Mouse (Mus musculus) stomach, embryonic 15.5 days (tissue): ENCODE data around the gene Pde3b. TPM values are rescaled to one million over a fixed set of nuclear protein-coding genes. Genes with fewer than 3 reads are reported as not detected.
A peak's percentile ranks its signal among the peaks of the same experiment; 100 is the strongest.
"Not testable (repeated sequence)": the region's sequence is repeated elsewhere in the genome, so short reads cannot be mapped to it uniquely, and the experiment has no call there.

ENCODE experiments used
- ATAC-seq: fragments of 200-750 bp; cut with Nextera tagmentation; 2 replicates; pipeline ENCODE4 v1.8.0; 2017; ENCODE audit warnings: low read depth, moderate number of reproducible peaks, moderate TSS enrichment; ENCODE audit not compliant: insufficient read depth, low FRiP score
- H3K27ac ChIP-seq: fragments of 300-500 bp; sonication (generic); 2 replicates; pipeline ENCODE4 v1.5.1; 2015; ENCODE audit warnings: mild to moderate bottlenecking, inconsistent platforms
- H3K27me3 ChIP-seq: fragments of 300-500 bp; sonication (generic); replicated peaks from 2 replicates; pipeline ENCODE4 v1.6.1; 2015; ENCODE audit warnings: inconsistent platforms
- H3K36me3 ChIP-seq: fragments of 300-500 bp; sonication (generic); 2 replicates; pipeline ENCODE4 v1.6.1; 2015; ENCODE audit warnings: inconsistent platforms
- H3K4me1 ChIP-seq: fragments of 300-500 bp; sonication (generic); 2 replicates; pipeline ENCODE4 v1.6.1; 2015; ENCODE audit warnings: inconsistent platforms
- H3K4me2 ChIP-seq: fragments of 300-500 bp; sonication (generic); 2 replicates; pipeline ENCODE4 v1.6.1; 2015; ENCODE audit warnings: mild to moderate bottlenecking, inconsistent platforms
- H3K4me3 ChIP-seq: fragments of 300-500 bp; sonication (generic); replicated peaks from 2 replicates; pipeline ENCODE4 v1.5.1; 2015; ENCODE audit warnings: inconsistent platforms
- H3K9ac ChIP-seq: fragments of 300-500 bp; sonication (generic); 2 replicates; pipeline ENCODE4 v1.6.1; 2015; ENCODE audit warnings: inconsistent platforms
- H3K9me3 ChIP-seq: fragments of 300-500 bp; sonication (generic); 2 replicates; pipeline ENCODE4 v1.6.1; 2016; ENCODE audit warnings: inconsistent platforms
- WGBS: fragments of 180-500 bp; shearing (Covaris S2); methylation state at CpG from one replicate; pipeline ENCODE4 v1.1.7; 2015; 5-methylcytosine and 5-hydroxymethylcytosine counted together
- polyA plus RNA-seq: library from polyadenylated mRNA; unstranded; fragments of >200 nt; fragmentation: Nextera tagmentation; extraction: Ambion mirVana; gene quantifications from 2 replicates; pipeline ENCODE4 v1.2.1, GENCODE M21; 2015

Gene Pde3b
- polyA plus RNA-seq, 1 experiment from 2014 or later = 4.2 TPM

DNA sequence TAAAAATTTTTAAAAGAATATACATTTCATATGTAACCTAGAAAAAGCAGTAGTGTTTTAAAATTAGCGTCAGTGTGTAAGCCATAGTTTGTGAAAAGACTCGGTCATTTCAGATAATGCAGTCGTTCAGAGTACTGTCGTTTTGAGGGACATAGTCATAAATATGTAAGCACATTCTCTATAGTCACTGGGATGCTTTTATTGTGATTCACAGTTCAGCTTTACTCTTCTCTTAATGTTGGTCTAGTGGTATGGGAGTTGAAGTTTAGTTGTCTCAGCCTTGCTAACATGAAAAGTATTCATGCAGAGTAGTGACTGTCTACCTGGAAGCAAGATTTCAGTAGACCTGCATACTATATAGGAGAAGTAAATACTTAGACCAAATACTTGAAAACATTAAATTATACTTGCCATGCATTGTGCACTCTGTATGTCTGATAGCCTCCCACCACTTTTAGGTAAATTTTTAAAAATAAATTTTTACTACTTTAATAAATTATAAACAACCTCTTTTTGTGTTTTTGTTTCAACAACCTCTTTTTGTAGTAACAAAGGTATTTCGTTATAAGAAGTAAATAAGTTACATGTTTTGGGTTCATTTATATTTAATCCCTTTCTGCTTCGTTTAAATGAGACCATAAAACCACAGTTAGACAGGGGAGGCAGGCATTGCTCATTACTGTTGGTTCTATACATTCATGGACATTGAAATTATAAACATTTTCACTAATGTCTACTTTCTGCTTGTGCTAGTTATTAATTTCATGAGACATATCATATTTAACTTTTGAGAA is 65.3 kb downstream of the Pde3b start:
- WGBS = 75% methylated on average over 6 of the region's 6 CpGs

GRCm38 (mm10) chr7:114481008-114481407 is 65.9 kb downstream of the Pde3b start:
- Histone ChIP-seq H3K27ac (no peak overlapping the region), H3K36me3 (no peaks in the 10 kb centered on the region), H3K27me3 (no peaks in the 10 kb centered on the region), H3K9me3 (no peaks in the 10 kb centered on the region), H3K4me1 (no peaks in the 10 kb centered on the region), H3K9ac (no peak overlapping the region), H3K4me3 (no peak overlapping the region), H3K4me2 (no peak overlapping the region)
- WGBS = 44% methylated on average over 1 of the region's 1 CpGs
- no peak for ATAC-seq

More for the DNA sequence above, 65.3 kb downstream of the Pde3b start:
- H3K27ac ChIP-seq = no peak overlapping the region
- no peak overlapping the region for H3K4me3 ChIP-seq
- no peaks in the 10 kb centered on the region for H3K9me3 ChIP-seq
- no peaks in the 10 kb centered on the region for H3K27me3 ChIP-seq
- no peak overlapping the region for H3K4me2 ChIP-seq
- no peak for ATAC-seq
- no peaks in the 10 kb centered on the region for H3K36me3 ChIP-seq
- H3K4me1 ChIP-seq = no peaks in the 10 kb centered on the region
- no peak overlapping the region for H3K9ac ChIP-seq

DNA sequence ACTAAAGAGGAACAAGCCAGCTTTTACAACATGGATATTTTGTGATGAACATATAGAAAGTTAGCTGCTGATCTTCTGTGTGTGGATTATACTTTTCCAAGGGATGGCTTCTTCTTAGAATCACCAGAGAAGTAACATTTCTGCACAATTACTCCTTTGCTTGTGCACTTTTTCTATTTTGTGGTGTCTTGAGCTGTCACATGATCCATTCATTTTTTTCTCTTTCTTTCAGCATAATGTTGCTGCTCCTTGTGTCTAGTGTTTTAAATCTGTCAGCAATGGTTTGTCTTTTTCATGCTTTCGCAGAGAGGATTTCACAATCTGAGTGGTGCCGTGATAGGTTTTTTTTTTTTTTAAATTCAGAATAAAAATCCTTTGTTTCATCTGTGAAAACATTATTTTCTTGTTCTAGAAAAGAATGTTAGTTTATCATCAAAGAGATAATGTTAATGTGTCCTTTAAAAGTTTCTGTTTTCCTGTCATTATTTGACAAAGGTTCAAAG is 66.4 kb downstream of the Pde3b start:
- H3K27me3 ChIP-seq = no peaks in the 10 kb centered on the region
- no peak overlapping the region for H3K4me2 ChIP-seq
- no peak for ATAC-seq
- no peak overlapping the region for H3K4me3 ChIP-seq
- 81% methylated on average over 2 of the region's 2 CpGs for WGBS
- no peak overlapping the region for H3K9ac ChIP-seq
- H3K27ac ChIP-seq = no peak overlapping the region
- no peaks in the 10 kb centered on the region for H3K36me3 ChIP-seq
- H3K4me1 ChIP-seq = no peaks in the 10 kb centered on the region
- H3K9me3 ChIP-seq = no peaks in the 10 kb centered on the region

DNA sequence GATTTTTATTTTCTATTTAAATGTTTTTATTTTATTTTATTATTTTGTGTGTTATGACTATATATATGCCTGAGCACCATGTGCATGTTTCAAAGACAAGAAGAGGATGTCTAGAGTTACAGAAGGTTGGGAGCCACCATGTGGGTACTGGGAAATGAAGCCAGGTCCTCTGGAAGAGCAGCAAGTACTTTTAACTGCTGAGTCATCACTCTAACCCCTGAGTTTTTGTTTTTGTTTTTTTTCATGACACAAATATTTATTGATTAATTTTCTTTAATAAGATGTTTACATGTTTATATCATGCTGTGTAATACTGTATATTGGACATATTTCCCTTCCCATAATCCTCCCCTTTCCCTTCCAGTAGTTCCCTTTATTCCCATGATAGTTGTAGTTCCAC is 77.5 kb downstream of the Pde3b start:
- Histone ChIP-seq H3K4me2 (no peak overlapping the region), H3K27ac (no peak overlapping the region)
- ATAC-seq = no peak

GRCm38 (mm10) chr7:114494033-114494432 is 79.0 kb downstream of the Pde3b start:
- Histone ChIP-seq H3K36me3 (no peaks in the 10 kb centered on the region), H3K4me1 (no peaks in the 10 kb centered on the region), H3K27ac (no peak overlapping the region), H3K9me3 (no peaks in the 10 kb centered on the region), H3K27me3 (no peaks in the 10 kb centered on the region), H3K4me3 (no peak overlapping the region), H3K9ac (no peak overlapping the region), H3K4me2 (no peak overlapping the region)
- WGBS = 91% methylated on average over 5 of the region's 5 CpGs
- no peak for ATAC-seq

More for the DNA sequence above, 77.5 kb downstream of the Pde3b start:
- H3K4me1 ChIP-seq = no peaks in the 10 kb centered on the region
- H3K9ac ChIP-seq = no peak overlapping the region
- no peak overlapping the region for H3K4me3 ChIP-seq
- no peaks in the 10 kb centered on the region for H3K36me3 ChIP-seq
- H3K9me3 ChIP-seq = no peaks in the 10 kb centered on the region
- H3K27me3 ChIP-seq = no peaks in the 10 kb centered on the region

- Histone ChIP-seq H3K4me1 (no peaks in the 10 kb centered on the region), H3K27ac (no peak overlapping the region), H3K27me3 (no peaks in the 10 kb centered on the region), H3K9me3 (no peaks in the 10 kb centered on the region), H3K4me3 (no peak overlapping the region), H3K36me3 (no peaks in the 10 kb centered on the region), H3K4me2 (no peak overlapping the region), H3K9ac (no peak overlapping the region)
- ATAC-seq = no peak
- whole genome bisulfite sequencing = 78% methylated on average over 1 of the region's 1 CpGs
Observed at GRCm38 (mm10) chr7:114499293-114499692, 84.2 kb downstream of the Pde3b start.

DNA sequence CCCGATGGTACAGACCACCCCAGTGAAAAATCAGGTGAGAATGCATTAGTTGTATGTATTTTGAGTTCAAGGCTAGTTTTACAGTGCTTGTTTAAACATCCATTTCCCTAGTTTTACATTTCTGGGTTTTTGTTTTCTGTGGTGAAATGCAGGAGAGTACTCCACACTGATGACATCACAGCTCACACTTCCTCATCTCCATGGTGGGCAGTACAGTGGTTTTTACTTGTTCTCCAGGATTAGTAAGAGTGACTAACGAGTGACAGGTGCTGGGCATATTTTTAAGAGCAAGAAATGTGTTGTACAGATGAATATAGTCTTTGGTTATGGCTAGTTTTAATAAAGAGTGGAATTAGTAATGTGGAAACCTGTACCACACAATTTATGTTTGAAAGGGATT is 93.8 kb downstream of the Pde3b start:
- H3K36me3 ChIP-seq = no peaks in the 10 kb centered on the region
- WGBS = 83% methylated on average over 2 of the region's 2 CpGs
- no peak for ATAC-seq
- H3K4me3 ChIP-seq = no peak overlapping the region
- no peaks in the 10 kb centered on the region for H3K4me1 ChIP-seq
- no peaks in the 10 kb centered on the region for H3K27me3 ChIP-seq
- no peak overlapping the region for H3K9ac ChIP-seq
- H3K27ac ChIP-seq = no peak overlapping the region
- no peak overlapping the region for H3K4me2 ChIP-seq
- H3K9me3 ChIP-seq = no peaks in the 10 kb centered on the region

DNA sequence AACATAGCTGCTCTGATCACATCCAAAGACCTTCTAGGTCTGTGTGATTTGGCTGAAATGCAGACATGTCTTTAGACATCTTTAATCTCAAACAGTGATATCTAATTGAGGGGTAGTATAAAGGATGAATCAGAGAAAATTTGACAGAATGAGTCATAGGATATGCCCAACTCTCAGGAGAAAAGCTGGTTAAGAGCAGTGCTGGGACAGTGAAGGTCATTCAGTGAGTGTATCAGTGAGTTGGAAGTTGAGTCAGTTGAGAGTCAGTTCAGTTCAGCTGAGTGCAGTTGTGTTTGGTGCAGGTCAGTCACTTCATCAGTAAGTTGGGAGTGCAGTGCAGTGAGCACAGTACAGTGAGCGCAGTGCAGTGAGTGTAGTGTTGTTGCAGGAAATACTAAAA is 105.0 kb downstream of the Pde3b start:
- no peaks in the 10 kb centered on the region for H3K9me3 ChIP-seq
- 96% methylated on average over 1 of the region's 1 CpGs for WGBS
- H3K9ac ChIP-seq = no peak overlapping the region
- H3K4me2 ChIP-seq = no peak overlapping the region
- H3K27me3 ChIP-seq = no peaks in the 10 kb centered on the region
- no peaks in the 10 kb centered on the region for H3K4me1 ChIP-seq
- no peak overlapping the region for H3K27ac ChIP-seq
- no peak overlapping the region for H3K4me3 ChIP-seq
- ATAC-seq = no peak
- no peaks in the 10 kb centered on the region for H3K36me3 ChIP-seq

DNA sequence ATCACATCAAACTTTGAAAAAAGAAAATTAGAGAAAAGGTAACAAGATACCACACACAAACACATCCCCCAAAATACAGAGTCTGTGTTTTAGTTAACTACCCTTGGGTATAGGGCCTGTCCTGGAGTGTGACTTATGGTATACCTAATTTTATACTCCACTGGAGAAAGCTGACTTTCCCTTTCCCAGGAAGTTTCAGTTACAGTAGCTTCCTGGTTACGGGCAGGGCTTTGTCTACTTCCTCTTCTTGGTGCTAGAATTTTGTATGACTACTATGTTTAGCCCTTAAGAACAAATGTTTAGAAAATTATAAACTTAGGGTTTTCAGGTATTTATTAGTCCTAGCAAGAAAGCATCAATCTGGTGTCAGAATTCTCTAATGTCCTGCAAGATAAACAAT is 111.2 kb downstream of the Pde3b start:
- Histone ChIP-seq H3K9me3 (no peaks in the 10 kb centered on the region), H3K4me1 (no peaks in the 10 kb centered on the region), H3K36me3 (no peaks in the 10 kb centered on the region), H3K4me2 (no peak overlapping the region), H3K9ac (no peak overlapping the region), H3K27me3 (no peaks in the 10 kb centered on the region), H3K4me3 (no peak overlapping the region), H3K27ac (no peak overlapping the region)
- 63% methylated on average over 1 of the region's 1 CpGs for WGBS
- ATAC-seq = no peak

GRCm38 (mm10) chr7:114536179-114536578 is 121.1 kb downstream of the Pde3b start:
- Histone ChIP-seq H3K36me3 (no peaks in the 10 kb centered on the region; the same call in 1 of the 2 replicates), H3K4me1 (no peaks in the 10 kb centered on the region), H3K4me3 (no peak overlapping the region), H3K4me2 (no peak overlapping the region), H3K9ac (no peak overlapping the region), H3K27ac (no peak overlapping the region), H3K27me3 (no peaks in the 10 kb centered on the region), H3K9me3 (no peaks in the 10 kb centered on the region)
- no peak for ATAC-seq
- 87% methylated on average over 1 of the region's 1 CpGs for WGBS

GRCm38 (mm10) chr7:114562531-114563241 is 147.6 kb downstream of the Pde3b start, which contains the start of gene Cyp2r1:
TSS of gene Cyp2r1 (minus strand) at chr7:114562972.
- peak within 1 kb of the TSS; percentile 59 for H3K4me3 ChIP-seq
- peak within 1 kb of the TSS; percentile 34; the same call in 1 of the 2 replicates for H3K9ac ChIP-seq
- H3K27me3 ChIP-seq = no peaks in the 10 kb centered on the region
- peak; percentile 100 for ATAC-seq
- WGBS = 3% methylated on average over 56 of the region's 56 CpGs
- no peaks in the 10 kb centered on the region for H3K9me3 ChIP-seq
- peak within 1 kb of the TSS; percentile 88 for H3K4me2 ChIP-seq
- no peaks in the 10 kb centered on the region for H3K36me3 ChIP-seq
- H3K4me1 ChIP-seq = no peaks in the 10 kb centered on the region
- peak within 1 kb of the TSS; percentile 91 for H3K27ac ChIP-seq

DNA sequence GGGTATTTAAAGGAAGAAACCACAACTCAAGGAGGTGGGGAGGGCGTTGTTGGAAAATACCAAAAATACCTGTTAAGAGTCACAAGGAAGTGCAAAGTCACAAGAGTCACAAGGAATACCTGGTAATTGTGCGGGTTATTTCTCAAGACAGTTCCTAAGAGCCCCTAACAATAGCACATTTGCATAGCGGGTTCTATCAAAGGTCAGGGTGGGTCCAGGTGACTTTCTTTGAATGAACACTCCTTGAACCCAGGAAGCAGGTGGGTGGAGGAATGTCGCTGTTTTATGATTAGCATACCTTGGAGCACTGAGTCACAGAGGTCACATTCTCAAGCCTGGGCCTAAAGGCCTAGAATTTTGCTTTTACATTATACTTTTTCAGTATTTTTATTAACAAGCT is 158.8 kb downstream of the Pde3b start:
- not testable (repeated sequence) for H3K4me1 ChIP-seq, H3K36me3 ChIP-seq, H3K27me3 ChIP-seq, H3K4me2 ChIP-seq, H3K4me3 ChIP-seq, ATAC-seq, H3K27ac ChIP-seq, H3K9ac ChIP-seq, H3K9me3 ChIP-seq
- WGBS = 92% methylated on average over 4 of the region's 4 CpGs
